In genomic region chr4:96718977-96719966, GRCm38 (mm10) we compare ENCODE assay signal across 8 mouse cellular contexts. TPM values are rescaled to one million over a fixed set of nuclear protein-coding genes. Genes with fewer than 3 reads are reported as not detected.
DNase-seq lines count a peak whose midpoint lies in the region; ATAC-seq and TF ChIP-seq lines count a peak whose summit lies in the region.
"Had no signal": no experiment of that assay in that cellular context is flagged by ENCODE, and none has a peak within 500 bp of the region (broad histone marks: within the 10 kb centered on the region; RNA-seq: fewer than 3 reads in every experiment).

No protein-coding gene starts in this region.

- no peaks in the 10 kb centered on the region for H3K36me3 ChIP-seq in forebrain, embryonic 14.5 days (ENCODE audit: control insufficient read depth, insufficient read depth, low read length)
- no peaks in the 10 kb centered on the region for H3K36me3 ChIP-seq in midbrain, postnatal 0 days (ENCODE audit: insufficient read depth, low read length)
- H3K36me3 ChIP-seq in stomach, postnatal 0 days (ENCODE audit: control insufficient read depth, insufficient read depth, low read length): no peaks in the 10 kb centered on the region
- H3K36me3 ChIP-seq in lung, postnatal 0 days (ENCODE audit: insufficient read depth, low read length): no peaks in the 10 kb centered on the region
- H3K36me3 ChIP-seq: stomach, embryonic 15.5 days had no signal

- H3K4me1 ChIP-seq in cortical plate, adult 2 months (ENCODE audit: control insufficient read depth, insufficient read depth, low read length): peaks cover 2% of the 10 kb centered on the region; the same call in 1 of the 2 replicates
- 0 out of 2 replicates have a peak, but pooled peaks cover 10% of the 10 kb centered on the region for H3K4me1 ChIP-seq in forebrain, embryonic 14.5 days (ENCODE audit: control insufficient read depth, insufficient read depth, low read length)
- H3K4me1 ChIP-seq in midbrain, postnatal 0 days (ENCODE audit: insufficient read depth, low read length): no peaks in the 10 kb centered on the region
- H3K4me1 ChIP-seq in stomach, postnatal 0 days (replicated peaks; ENCODE audit: control insufficient read depth, insufficient read depth): no peaks in the 10 kb centered on the region
- H3K4me1 ChIP-seq in lung, postnatal 0 days (ENCODE audit: insufficient read depth, low read depth, low read length): no peaks in the 10 kb centered on the region
- H3K4me1 ChIP-seq: stomach, embryonic 15.5 days had no signal

- TF ChIP-seq CTCF in cortical plate, adult 2 months (IDR thresholded peaks at IDR 0.05; ENCODE audit: extremely low read depth, insufficient read depth, low read length): no peak
- peak; percentile 43; the same call in 1 of the 2 replicates for TF ChIP-seq CTCF in midbrain, postnatal 0 days (IDR thresholded peaks at IDR 0.05)
- TF ChIP-seq CTCF in stomach, postnatal 0 days (IDR thresholded peaks at IDR 0.05; ENCODE audit: low read depth): no peak
- TF ChIP-seq CTCF in lung, postnatal 0 days (IDR thresholded peaks at IDR 0.05): no peak

- no peak overlapping the region for H3K4me3 ChIP-seq in cortical plate, adult 2 months (ENCODE audit: insufficient read depth, low read length)
- no peak overlapping the region for H3K4me3 ChIP-seq in forebrain, embryonic 14.5 days (ENCODE audit: low read depth, low read length)
- no peak overlapping the region for H3K4me3 ChIP-seq in midbrain, postnatal 0 days (ENCODE audit: low read depth, low read length)
- no peak overlapping the region for H3K4me3 ChIP-seq in stomach, postnatal 0 days (ENCODE audit: low read depth, low read length)
- H3K4me3 ChIP-seq in lung, postnatal 0 days (ENCODE audit: low read depth, low read length): no peak overlapping the region
- H3K4me3 ChIP-seq: stomach, embryonic 15.5 days had no signal

- no peak overlapping the region for H3K4me2 ChIP-seq in forebrain, embryonic 14.5 days (ENCODE audit: low read length)
- H3K4me2 ChIP-seq in midbrain, postnatal 0 days (ENCODE audit: low read depth, low read length, poor library complexity, severe bottlenecking): no peak overlapping the region
- no peak overlapping the region for H3K4me2 ChIP-seq in stomach, postnatal 0 days (replicated peaks; ENCODE audit: low read depth)
- H3K4me2 ChIP-seq in lung, postnatal 0 days (replicated peaks; ENCODE audit: low read depth, low read length): no peak overlapping the region
- H3K4me2 ChIP-seq: stomach, embryonic 15.5 days had no signal

- H3K27ac ChIP-seq in cortical plate, adult 2 months (ENCODE audit: insufficient read depth, low read length): peak overlapping the region; percentile 75
- H3K27ac ChIP-seq in forebrain, embryonic 14.5 days (ENCODE audit: low read depth, low read length): peak overlapping the region; percentile 39; the same call in 1 of the 2 replicates
- peak overlapping the region; percentile 38 for H3K27ac ChIP-seq in midbrain, postnatal 0 days (ENCODE audit: low read depth, low read length)
- no peak overlapping the region for H3K27ac ChIP-seq in stomach, postnatal 0 days (replicated peaks)
- H3K27ac ChIP-seq in lung, postnatal 0 days (ENCODE audit: low read length): no peak overlapping the region
- H3K27ac ChIP-seq: stomach, embryonic 15.5 days had no signal

- WGBS in forebrain, embryonic 14.5 days: 13% methylated on average over 4 of the region's 4 CpGs
- 18% methylated on average over 4 of the region's 4 CpGs for WGBS in midbrain, postnatal 0 days
- 45% methylated on average over 4 of the region's 4 CpGs for WGBS in stomach, postnatal 0 days
- WGBS in lung, postnatal 0 days: 51% methylated on average over 4 of the region's 4 CpGs

- peak; percentile 94 for ATAC-seq in forebrain, embryonic 14.5 days
- peak; percentile 86 for ATAC-seq in midbrain, postnatal 0 days (ENCODE audit: low FRiP score)
- ATAC-seq in stomach, postnatal 0 days (ENCODE audit: low FRiP score, low TSS enrichment): no peak
- no peak for ATAC-seq in lung, postnatal 0 days

- no peaks in the 10 kb centered on the region for H3K27me3 ChIP-seq in forebrain, embryonic 14.5 days (replicated peaks; ENCODE audit: control insufficient read depth, insufficient read depth, low read length)
- no peaks in the 10 kb centered on the region for H3K27me3 ChIP-seq in midbrain, postnatal 0 days (ENCODE audit: insufficient read depth, low read length)
- no peaks in the 10 kb centered on the region for H3K27me3 ChIP-seq in stomach, postnatal 0 days (ENCODE audit: control insufficient read depth, insufficient read depth, low read length)
- H3K27me3 ChIP-seq in lung, postnatal 0 days (replicated peaks; ENCODE audit: insufficient read depth, low read length): no peaks in the 10 kb centered on the region
- H3K27me3 ChIP-seq: stomach, embryonic 15.5 days had no signal

- H3K9me3 ChIP-seq in forebrain, embryonic 14.5 days (replicated peaks; ENCODE audit: control insufficient read depth, low read length): no peaks in the 10 kb centered on the region
- no peaks in the 10 kb centered on the region for H3K9me3 ChIP-seq in midbrain, postnatal 0 days (ENCODE audit: low read length)
- H3K9me3 ChIP-seq in stomach, postnatal 0 days (ENCODE audit: control insufficient read depth, low read length): no peaks in the 10 kb centered on the region
- H3K9me3 ChIP-seq in lung, postnatal 0 days (ENCODE audit: low read length): no peaks in the 10 kb centered on the region
- H3K9me3 ChIP-seq: stomach, embryonic 15.5 days had no signal

- no peak for TF ChIP-seq EP300 in stomach, postnatal 0 days (optimal IDR thresholded peaks at IDR 0.05)
- TF ChIP-seq EP300 in lung, postnatal 0 days (IDR thresholded peaks at IDR 0.05): no peak

- peak; percentile 90 for DNase-seq in forebrain, embryonic 14.5 days (ENCODE audit: low spot score)
- DNase-seq in layer of hippocampus, postnatal 14 days (ENCODE audit: low spot score in 2 of 2): peak; percentile 68 to 91
- peak; percentile 89 for DNase-seq in midbrain, postnatal 0 days (ENCODE audit: low spot score)
- no peak for DNase-seq in urinary bladder, postnatal 25 days (ENCODE audit: low spot score)
- DNase-seq in stomach, postnatal 0 days (ENCODE audit: low spot score): no peak
- no peak for DNase-seq in lung, postnatal 0 days (ENCODE audit: low spot score)

- no peak overlapping the region for H3K9ac ChIP-seq in forebrain, embryonic 14.5 days (ENCODE audit: low read length)
- H3K9ac ChIP-seq in midbrain, postnatal 0 days (replicated peaks; ENCODE audit: low read length, poor library complexity, severe bottlenecking): no peak overlapping the region
- H3K9ac ChIP-seq in stomach, postnatal 0 days (ENCODE audit: low read length): no peak overlapping the region
- H3K9ac ChIP-seq in lung, postnatal 0 days (replicated peaks; ENCODE audit: low read depth): no peak overlapping the region
- H3K9ac ChIP-seq: stomach, embryonic 15.5 days had no signal

- TF ChIP-seq POLR2A in cortical plate, adult 2 months (IDR thresholded peaks at IDR 0.05; ENCODE audit: extremely low read depth, insufficient read depth, low read length): no peak

RNA-seq across cellular contexts. Expression of gene Cyp2j5, which starts 55.3 kb away (rescaled TPM):
- polyA plus RNA-seq in cortical plate, adult 2 months (2012; rRNA removed): not detected in 2 replicates
- polyA plus RNA-seq in forebrain, embryonic 14.5 days (2014; fragmentation: Nextera tagmentation; extraction: Ambion mirVana): not detected in 2 replicates
- not detected for total RNA-seq in layer of hippocampus, postnatal 14 days (2021)
- not detected in 2 replicates for total RNA-seq in midbrain, postnatal 0 days (2014; rRNA removed)
- polyA plus RNA-seq in midbrain, postnatal 0 days (2015; fragmentation: Nextera tagmentation; extraction: Ambion mirVana): not detected in 2 replicates
- polyA plus RNA-seq in stomach, postnatal 0 days (2015; fragmentation: Nextera tagmentation; extraction: Ambion mirVana): 0.04 and 0.05 TPM in 2 replicates
- polyA plus RNA-seq in lung, postnatal 0 days (2015; fragmentation: Nextera tagmentation; extraction: Ambion mirVana): not detected in 2 replicates
- polyA plus RNA-seq: stomach, embryonic 15.5 days had no signal

Comparison
In these comparisons a context has a peak if more than half of its experiments do, and no peak if none do; other contexts are left out.
1. H3K27ac ChIP-seq: peak in cortical plate, adult 2 months (single experiment), forebrain, embryonic 14.5 days (single experiment) and midbrain, postnatal 0 days (single experiment); none in stomach, postnatal 0 days (single experiment) and lung, postnatal 0 days (single experiment).
2. ATAC-seq: peak in forebrain, embryonic 14.5 days (single experiment) and midbrain, postnatal 0 days (single experiment); none in stomach, postnatal 0 days (single experiment) and lung, postnatal 0 days (single experiment).
3. DNase-seq: peak in forebrain, embryonic 14.5 days (single experiment), layer of hippocampus, postnatal 14 days (2 of 2) and midbrain, postnatal 0 days (single experiment); none in urinary bladder, postnatal 25 days (single experiment), stomach, postnatal 0 days (single experiment) and lung, postnatal 0 days (single experiment).